Mouse (Mus musculus) kidney, embryonic 14.5 days (tissue): ENCODE measurements around the gene Ret. TPM values are rescaled to one million over a fixed set of nuclear protein-coding genes. Genes with fewer than 3 reads are reported as not detected.

Experiments
- ATAC-seq: fragments of 200-750 bp; cut with Nextera tagmentation; 2 replicates; pipeline ENCODE4 v1.8.0; 2017; ENCODE audit warnings: moderate number of reproducible peaks, mild to moderate bottlenecking, moderate TSS enrichment, moderate library complexity; ENCODE audit not compliant: low FRiP score, low TSS enrichment
- H3K27ac ChIP-seq: fragments of 300-500 bp; sonication (generic); 2 replicates; pipeline ENCODE4 v1.5.1; 2014; ENCODE audit warnings: low read depth, mild to moderate bottlenecking, low read length, moderate library complexity, mixed read lengths
- H3K27me3 ChIP-seq: fragments of 300-500 bp; sonication (generic); 2 replicates; pipeline ENCODE4 v1.6.1; 2014; ENCODE audit warnings: mild to moderate bottlenecking, low read length; ENCODE audit not compliant: control insufficient read depth, insufficient read depth
- H3K36me3 ChIP-seq: fragments of 300-500 bp; sonication (generic); 2 replicates; pipeline ENCODE4 v1.6.1; 2014; ENCODE audit warnings: low read length, mixed read lengths; ENCODE audit not compliant: control insufficient read depth, insufficient read depth
- H3K4me1 ChIP-seq: fragments of 300-500 bp; sonication (generic); 2 replicates; pipeline ENCODE4 v1.6.1; 2014; ENCODE audit warnings: low read length, mixed read lengths; ENCODE audit not compliant: control insufficient read depth, insufficient read depth
- H3K4me2 ChIP-seq: fragments of 300-500 bp; sonication (generic); replicated peaks from 2 replicates; pipeline ENCODE4 v1.6.1; 2014; ENCODE audit warnings: low read depth, mild to moderate bottlenecking, low read length
- H3K4me3 ChIP-seq: fragments of 300-500 bp; sonication (generic); 2 replicates; pipeline ENCODE4 v1.5.1; 2014; ENCODE audit warnings: mild to moderate bottlenecking, low read length
- H3K9ac ChIP-seq: fragments of 300-500 bp; sonication (generic); 2 replicates; pipeline ENCODE4 v1.6.1; 2014; ENCODE audit warnings: low read depth, mild to moderate bottlenecking, low read length, moderate library complexity
- H3K9me3 ChIP-seq: fragments of 300-500 bp; sonication (generic); 2 replicates; pipeline ENCODE4 v1.6.1; 2016; ENCODE audit warnings: low read length; ENCODE audit not compliant: control insufficient read depth
- WGBS: fragments of 180-500 bp; shearing (Covaris S2); extraction: QIAGEN DNeasy Blood & Tissue Kit; methylation state at CpG from one replicate; pipeline ENCODE4 v1.1.7; 2014; 5-methylcytosine and 5-hydroxymethylcytosine counted together
- polyA plus RNA-seq: library from polyadenylated mRNA; unstranded; fragments of >200 nt; fragmentation: Nextera tagmentation; extraction: Ambion mirVana; gene quantifications from 2 replicates; pipeline ENCODE4 v1.2.1, GENCODE M21; 2014

The Ret gene
- polyA plus RNA-seq, 1 experiment from 2014 or later = 20.6 TPM

DNA sequence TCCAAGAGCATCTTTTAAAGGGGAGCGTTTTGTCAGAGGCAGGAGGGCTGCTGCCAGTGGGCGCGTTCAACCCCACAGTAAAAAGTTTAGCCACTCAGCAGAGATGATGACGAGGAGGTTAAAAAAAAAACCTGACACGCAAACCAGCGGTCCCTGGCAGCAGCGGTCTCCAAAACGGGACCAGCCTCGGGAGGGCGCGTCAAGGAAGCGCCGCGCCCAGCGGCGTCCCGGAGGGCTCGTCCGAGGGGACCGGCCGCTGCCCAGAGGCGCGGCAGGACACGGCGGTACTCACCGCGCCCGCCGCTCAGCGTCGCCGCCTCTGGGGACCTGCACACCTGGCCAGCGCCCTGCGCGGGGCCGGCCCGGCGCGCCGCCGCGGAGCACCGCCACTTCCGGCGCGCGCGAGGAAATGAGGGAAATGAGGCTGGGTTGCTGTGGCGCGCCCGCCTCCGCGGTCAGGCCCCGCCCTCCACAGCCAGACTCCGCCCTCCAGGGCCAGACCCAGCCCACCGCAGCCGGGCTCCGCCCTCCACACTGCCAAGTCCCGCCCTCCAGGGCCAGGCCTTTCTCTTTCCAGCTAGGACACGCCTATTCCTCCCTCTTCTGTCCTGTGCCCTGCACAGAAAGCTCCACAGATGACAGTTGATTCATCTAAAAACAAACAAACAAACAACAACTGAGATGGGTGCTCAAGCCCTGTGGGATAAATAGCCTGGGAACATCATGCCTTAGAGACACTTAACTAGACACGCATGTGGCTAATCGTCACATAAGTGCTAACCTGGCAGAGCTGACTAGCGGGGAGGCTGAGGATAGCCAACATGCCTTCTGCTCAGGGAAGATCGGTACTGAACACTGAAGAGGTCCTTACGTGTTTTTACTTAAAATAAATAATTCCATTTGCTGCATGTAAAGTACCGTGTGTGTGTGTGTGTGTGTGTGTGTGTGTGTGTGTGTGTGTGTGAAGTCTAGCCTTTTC lies 58.5 kb downstream of the Ret start, which contains the start of gene Csgalnact2:
TSS of gene Csgalnact2 (minus strand) at position 410 of the 979 bp plus-strand sequence.
- H3K9me3 ChIP-seq = no peaks in the 10 kb centered on the region
- no peaks in the 10 kb centered on the region for H3K36me3 ChIP-seq
- H3K4me2 ChIP-seq = peak within 1 kb of the TSS; percentile 71
- peak within 1 kb of the TSS; percentile 72 for H3K9ac ChIP-seq
- H3K27me3 ChIP-seq = no peaks in the 10 kb centered on the region
- WGBS = 8% methylated on average over 39 of the region's 66 CpGs
- peak; percentile 99 for ATAC-seq
- H3K27ac ChIP-seq = peak within 1 kb of the TSS; percentile 43
- peak within 1 kb of the TSS; percentile 76 for H3K4me3 ChIP-seq
- H3K4me1 ChIP-seq = 0 out of 2 replicates have a peak, but pooled peaks cover 2% of the 10 kb centered on the region

DNA sequence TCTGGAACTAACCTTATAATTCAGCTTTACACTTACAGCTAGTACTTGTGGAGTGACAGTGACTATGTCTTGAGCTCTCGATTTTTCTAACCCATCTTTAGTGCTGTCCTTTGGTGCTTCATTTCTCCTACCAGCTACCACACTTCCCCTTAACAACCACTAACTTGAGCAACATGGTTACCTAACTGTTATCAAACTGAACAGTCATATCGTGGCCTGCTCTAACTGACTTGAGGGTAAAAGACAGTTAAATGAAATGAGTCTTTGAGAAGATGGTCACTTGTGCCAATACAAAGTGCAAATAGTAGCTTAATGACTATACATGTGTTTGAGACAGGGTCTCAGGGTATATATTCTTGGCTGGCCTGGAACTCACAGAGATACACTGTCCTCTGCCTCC lies 60.4 kb downstream of the Ret start:
- H3K36me3 ChIP-seq = no peaks in the 10 kb centered on the region
- H3K27me3 ChIP-seq = no peaks in the 10 kb centered on the region
- no peak overlapping the region for H3K4me3 ChIP-seq
- H3K9ac ChIP-seq = no peak overlapping the region
- no peak for ATAC-seq
- no peak overlapping the region for H3K4me2 ChIP-seq
- H3K4me1 ChIP-seq = 0 out of 2 replicates have a peak, but pooled peaks cover 2% of the 10 kb centered on the region
- WGBS = 86% methylated on average over 2 of the region's 2 CpGs
- H3K27ac ChIP-seq = no peak overlapping the region
- no peaks in the 10 kb centered on the region for H3K9me3 ChIP-seq

DNA sequence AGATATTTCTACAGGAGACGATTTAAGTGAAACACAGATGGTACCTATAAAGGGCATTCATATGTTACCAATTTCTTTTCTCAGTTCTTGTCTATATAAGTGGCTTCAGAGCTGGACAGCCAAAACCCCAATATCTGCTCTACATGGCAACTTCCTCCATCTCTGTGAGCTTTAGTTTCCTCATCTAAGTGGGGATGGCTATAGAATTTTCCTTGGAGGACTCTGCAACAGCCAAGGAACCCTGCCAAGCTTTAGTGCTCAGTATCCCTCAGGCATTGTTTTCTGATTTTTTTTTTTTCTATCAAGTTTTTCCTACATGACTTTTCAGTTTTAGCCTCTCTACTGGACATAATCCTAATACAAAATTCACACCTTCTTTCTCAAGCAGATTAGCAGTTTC lies 63.1 kb downstream of the Ret start:
- WGBS = 84% methylated on average over 1 of the region's 1 CpGs
- Histone ChIP-seq H3K9me3 (no peaks in the 10 kb centered on the region), H3K4me3 (no peak overlapping the region), H3K4me1 (0 out of 2 replicates have a peak, but pooled peaks cover 2% of the 10 kb centered on the region), H3K36me3 (no peaks in the 10 kb centered on the region), H3K27ac (no peak overlapping the region), H3K9ac (no peak overlapping the region), H3K4me2 (no peak overlapping the region), H3K27me3 (no peaks in the 10 kb centered on the region)
- no peak for ATAC-seq

DNA sequence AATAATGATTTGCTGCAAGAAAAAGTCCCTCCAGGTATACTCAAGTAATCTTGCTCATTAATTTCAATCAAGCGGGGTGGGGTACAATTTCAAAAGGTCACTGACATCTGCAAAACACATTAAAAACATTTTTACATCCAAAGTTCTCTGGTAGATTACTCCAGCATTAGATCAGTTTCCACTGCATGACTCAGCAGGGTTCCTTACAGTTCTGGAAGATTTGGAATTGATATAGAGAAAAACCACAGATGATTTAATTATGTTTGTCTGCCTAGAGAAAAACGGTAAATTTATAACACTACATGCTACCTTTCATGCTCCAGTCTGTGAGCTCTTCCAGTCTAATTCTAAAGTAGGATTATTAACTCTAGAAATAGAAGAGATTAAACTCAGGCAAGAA lies 67.5 kb downstream of the Ret start:
- Histone ChIP-seq H3K4me1 (no peaks in the 10 kb centered on the region), H3K4me2 (no peak overlapping the region), H3K36me3 (no peaks in the 10 kb centered on the region), H3K27ac (no peak overlapping the region), H3K4me3 (no peak overlapping the region), H3K9me3 (no peaks in the 10 kb centered on the region), H3K9ac (no peak overlapping the region), H3K27me3 (no peaks in the 10 kb centered on the region)
- 78% methylated on average over 2 of the region's 2 CpGs for WGBS
- no peak for ATAC-seq

DNA sequence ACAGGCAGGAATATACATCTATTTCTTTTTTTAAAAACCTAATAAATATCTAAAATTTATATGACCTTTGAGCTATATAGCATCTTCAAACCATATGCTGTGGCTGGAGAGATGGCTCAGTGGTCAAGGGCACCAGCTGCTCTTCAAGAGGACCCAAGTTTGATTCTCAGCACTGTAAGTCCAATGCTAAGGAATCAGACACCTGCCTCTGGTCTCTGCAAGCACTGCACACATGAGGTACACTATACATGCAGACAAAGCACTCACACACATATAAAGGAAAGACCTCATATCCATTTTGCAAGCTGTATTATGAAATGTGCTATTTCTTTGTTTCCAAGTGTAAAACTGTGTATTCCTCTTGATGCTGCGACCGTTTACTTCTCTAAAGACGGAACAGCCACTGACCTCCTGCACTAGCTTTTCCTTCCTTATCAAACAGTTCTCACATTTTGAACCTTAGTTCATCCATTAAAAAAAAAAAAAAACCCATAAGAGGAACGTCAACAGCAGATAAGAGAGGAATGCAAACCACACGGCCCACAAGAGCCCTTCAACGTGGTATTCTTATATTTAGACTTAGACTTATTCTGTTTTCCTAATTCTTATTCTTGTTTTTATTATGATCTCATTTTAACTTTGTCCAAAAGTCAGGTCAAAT lies 69.6 kb downstream of the Ret start:
- no peaks in the 10 kb centered on the region for H3K27me3 ChIP-seq
- no peak overlapping the region for H3K4me3 ChIP-seq
- H3K4me2 ChIP-seq = no peak overlapping the region
- no peak for ATAC-seq
- no peak overlapping the region for H3K9ac ChIP-seq
- no peaks in the 10 kb centered on the region for H3K9me3 ChIP-seq
- H3K4me1 ChIP-seq = no peaks in the 10 kb centered on the region
- peaks cover 7% of the 10 kb centered on the region; the same call in 1 of the 2 replicates for H3K36me3 ChIP-seq
- 71% methylated on average over 6 of the region's 6 CpGs for WGBS
- no peak overlapping the region for H3K27ac ChIP-seq

DNA sequence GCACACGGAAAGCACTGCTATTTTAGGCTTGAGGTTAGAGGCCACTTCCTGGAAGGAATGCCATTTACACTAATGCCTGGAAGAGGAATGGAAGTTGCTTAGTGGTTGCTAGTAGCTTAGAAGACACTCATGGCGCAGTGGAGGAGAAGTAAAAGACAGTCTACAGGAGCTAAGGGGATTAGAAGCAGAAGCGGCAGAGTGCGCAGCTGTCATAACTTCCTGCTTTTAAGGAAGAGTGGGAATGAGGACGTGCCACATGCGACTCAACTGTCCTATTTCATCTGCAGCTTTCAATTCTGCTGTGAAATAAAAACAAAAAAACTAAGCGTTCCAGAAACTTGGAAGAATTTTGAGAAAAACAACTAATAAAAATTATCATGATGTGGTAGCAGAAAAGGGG lies 70.3 kb downstream of the Ret start:
- Histone ChIP-seq H3K9me3 (no peaks in the 10 kb centered on the region), H3K4me1 (no peaks in the 10 kb centered on the region), H3K4me2 (no peak overlapping the region), H3K27ac (no peak overlapping the region), H3K27me3 (no peaks in the 10 kb centered on the region), H3K36me3 (peaks cover 12% of the 10 kb centered on the region; the same call in 1 of the 2 replicates), H3K9ac (no peak overlapping the region), H3K4me3 (no peak overlapping the region)
- no peak for ATAC-seq
- 81% methylated on average over 7 of the region's 7 CpGs for WGBS

DNA sequence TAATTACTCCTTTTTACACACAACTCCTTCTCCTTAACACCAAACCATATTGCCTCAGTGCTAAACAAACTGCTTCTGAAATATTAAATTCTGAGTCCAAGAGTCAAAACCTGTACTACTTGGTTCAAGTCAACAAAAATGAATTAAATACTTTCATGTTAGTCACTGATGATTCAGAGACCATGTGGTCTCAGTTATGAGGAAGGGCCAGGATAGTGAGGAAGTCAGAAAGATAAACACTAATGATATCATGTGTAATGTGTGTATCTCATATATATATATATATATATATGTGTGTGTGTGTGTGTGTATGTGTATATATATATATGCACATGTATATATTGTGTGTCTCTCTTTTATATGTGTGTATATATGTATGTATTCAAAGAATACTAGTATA lies 70.9 kb downstream of the Ret start:
- Histone ChIP-seq H3K4me1 (no peaks in the 10 kb centered on the region), H3K4me3 (no peak overlapping the region), H3K9me3 (no peaks in the 10 kb centered on the region), H3K4me2 (no peak overlapping the region), H3K9ac (no peak overlapping the region), H3K27ac (no peak overlapping the region), H3K36me3 (peaks cover 12% of the 10 kb centered on the region; the same call in 1 of the 2 replicates), H3K27me3 (no peaks in the 10 kb centered on the region)
- no peak for ATAC-seq

DNA sequence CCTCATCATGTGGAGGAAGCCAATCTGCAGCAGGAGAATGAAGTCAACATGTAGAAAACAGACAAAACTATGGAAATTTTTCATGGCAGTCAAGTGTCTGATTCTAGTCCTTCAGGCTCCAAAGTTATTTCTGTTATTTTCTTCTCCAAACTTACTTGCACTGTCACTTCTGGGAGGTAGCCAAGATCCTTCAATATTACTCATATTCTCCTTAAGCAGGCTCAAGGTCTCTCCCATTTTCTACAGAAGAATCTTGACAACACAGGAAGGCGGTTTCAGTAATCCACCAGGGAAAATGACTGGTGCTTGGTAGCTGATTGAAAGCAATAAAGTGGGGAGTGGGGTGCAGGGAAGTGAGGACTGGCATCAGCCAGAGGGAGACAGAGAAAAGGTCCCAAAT lies 74.8 kb downstream of the Ret start:
- Histone ChIP-seq H3K9me3 (no peaks in the 10 kb centered on the region), H3K4me1 (no peaks in the 10 kb centered on the region), H3K36me3 (peaks cover 12% of the 10 kb centered on the region; the same call in 1 of the 2 replicates), H3K4me2 (no peak overlapping the region), H3K9ac (no peak overlapping the region), H3K27ac (no peak overlapping the region), H3K27me3 (no peaks in the 10 kb centered on the region), H3K4me3 (no peak overlapping the region)
- ATAC-seq = no peak
- WGBS = 88% methylated on average over 1 of the region's 1 CpGs

DNA sequence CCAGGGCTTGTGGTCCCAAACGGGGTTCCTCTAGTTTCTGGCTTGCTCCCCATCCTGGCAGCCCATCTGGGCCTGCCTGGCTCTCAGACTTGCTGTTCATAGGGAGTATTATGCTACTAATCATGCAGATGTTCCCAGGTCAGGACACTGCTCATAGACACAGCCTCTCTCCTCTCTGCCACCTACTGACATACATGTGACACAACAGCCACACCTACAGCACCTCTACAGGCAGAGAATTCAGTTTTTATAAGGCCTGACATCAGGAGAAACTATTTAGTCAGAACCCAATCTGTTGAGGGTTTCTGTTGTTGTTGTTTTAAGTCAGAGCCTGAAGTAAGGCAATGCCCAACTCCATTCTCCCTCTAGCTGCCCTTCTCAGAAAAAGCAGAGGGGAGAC lies 85.7 kb downstream of the Ret start:
- H3K27me3 ChIP-seq = no peaks in the 10 kb centered on the region
- WGBS = 77% methylated on average over 1 of the region's 1 CpGs
- H3K9ac ChIP-seq = no peak overlapping the region
- H3K4me3 ChIP-seq = no peak overlapping the region
- no peak overlapping the region for H3K4me2 ChIP-seq
- peaks cover 3% of the 10 kb centered on the region; the same call in 1 of the 2 replicates for H3K36me3 ChIP-seq
- ATAC-seq = no peak
- H3K27ac ChIP-seq = no peak overlapping the region
- H3K9me3 ChIP-seq = no peaks in the 10 kb centered on the region
- H3K4me1 ChIP-seq = no peaks in the 10 kb centered on the region
